Mouse (Mus musculus) embryonic facial prominence, embryonic 14.5 days (tissue): ENCODE data around the gene Fam136a. TPM values are rescaled to one million over a fixed set of nuclear protein-coding genes. Genes with fewer than 3 reads are reported as not detected.
A peak's percentile ranks its signal among the peaks of the same experiment; 100 is the strongest.

ENCODE experiments used
- ATAC-seq: fragments of 200-750 bp; cut with Nextera tagmentation; 2 replicates; pipeline ENCODE4 v1.8.0; 2017; ENCODE audit warnings: low read depth, moderate number of reproducible peaks, moderate TSS enrichment
- DNase-seq: peaks from one replicate; pipeline ENCODE4 v3.0.0-alpha.2; 2015; ENCODE audit warnings: low spot score
- H3K27ac ChIP-seq: fragments of 300-500 bp; sonication (generic); replicated peaks from 2 replicates; pipeline ENCODE4 v1.5.1; 2014; ENCODE audit warnings: low read depth, mild to moderate bottlenecking, low read length, moderate library complexity
- H3K27me3 ChIP-seq: fragments of 300-500 bp; sonication (generic); replicated peaks from 2 replicates; pipeline ENCODE4 v1.6.1; 2014; ENCODE audit warnings: low read length; ENCODE audit not compliant: control insufficient read depth, insufficient read depth
- H3K36me3 ChIP-seq: fragments of 300-500 bp; sonication (generic); 2 replicates; pipeline ENCODE4 v1.6.1; 2014; ENCODE audit warnings: low read length, mixed read lengths; ENCODE audit not compliant: control insufficient read depth, insufficient read depth
- H3K4me1 ChIP-seq: fragments of 300-500 bp; sonication (generic); 2 replicates; pipeline ENCODE4 v1.6.1; 2014; ENCODE audit warnings: antibody characterized with exemption, low read length; ENCODE audit not compliant: control insufficient read depth, insufficient read depth
- H3K4me2 ChIP-seq: fragments of 300-500 bp; sonication (generic); 2 replicates; pipeline ENCODE4 v1.6.1; 2014; ENCODE audit warnings: low read depth, mild to moderate bottlenecking, low read length, moderate library complexity, mixed read lengths
- H3K4me3 ChIP-seq: fragments of 300-500 bp; sonication (generic); 2 replicates; pipeline ENCODE4 v1.5.1; 2014; ENCODE audit warnings: low read depth, mild to moderate bottlenecking, low read length
- H3K9ac ChIP-seq: fragments of 300-500 bp; sonication (generic); 2 replicates; pipeline ENCODE4 v1.6.1; 2014; ENCODE audit warnings: low read depth, mild to moderate bottlenecking, low read length, moderate library complexity, mixed read lengths
- H3K9me3 ChIP-seq: fragments of 300-500 bp; sonication (generic); 2 replicates; pipeline ENCODE4 v1.6.1; 2016; ENCODE audit warnings: low read length; ENCODE audit not compliant: control insufficient read depth
- WGBS: fragments of 180-500 bp; shearing (Covaris S2); extraction: QIAGEN DNeasy Blood & Tissue Kit; methylation state at CpG from one replicate; pipeline ENCODE4 v1.1.7; 2014; 5-methylcytosine and 5-hydroxymethylcytosine counted together
- polyA plus RNA-seq: library from polyadenylated mRNA; unstranded; fragments of >200 nt; fragmentation: Nextera tagmentation; extraction: Ambion mirVana; gene quantifications from 2 replicates; pipeline ENCODE4 v1.2.1, GENCODE M21; 2014

Fam136a gene
- polyA plus RNA-seq, result 118 and 124 TPM in 2 replicates

GRCm38 (mm10) chr6:86365371-86366124 is at the start of gene Fam136a:
Gene Fam136a (plus strand): TSS chr6:86365646.
- ATAC-seq (peak; percentile 95), DNase-seq (peak; percentile 99)
- peaks cover 2% of the 10 kb centered on the region for H3K4me1 ChIP-seq
- no peaks in the 10 kb centered on the region for H3K27me3 ChIP-seq
- H3K9me3 ChIP-seq, result no peaks in the 10 kb centered on the region
- peak within 1 kb of the TSS; percentile 74 for H3K4me3 ChIP-seq
- H3K36me3 ChIP-seq, result peaks cover 16% of the 10 kb centered on the region
- H3K4me2 ChIP-seq, result peak within 1 kb of the TSS; percentile 95
- WGBS, result 0% methylated on average over 54 of the region's 76 CpGs
- H3K27ac ChIP-seq, result peak within 1 kb of the TSS; percentile 71
- peak within 1 kb of the TSS; percentile 90 for H3K9ac ChIP-seq

DNA sequence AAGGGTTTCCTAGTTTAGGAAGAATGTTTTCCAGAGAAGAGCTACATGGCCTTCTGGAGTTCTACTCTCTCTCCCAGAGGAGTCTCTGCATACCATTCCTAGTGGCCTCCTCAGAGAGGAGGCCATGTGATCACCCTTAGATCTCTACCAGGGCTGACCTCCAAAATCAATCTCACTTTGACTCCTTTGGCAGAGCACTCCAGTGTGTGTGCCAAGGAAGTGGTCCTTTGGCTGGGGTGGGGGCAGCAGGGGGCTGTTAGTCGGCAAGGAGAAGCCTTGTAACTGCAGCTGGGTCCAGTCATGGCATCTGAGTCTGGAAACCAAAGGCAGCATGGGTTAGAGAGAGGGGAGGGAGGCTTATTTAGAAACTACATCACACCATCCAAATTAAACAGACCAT is 48.4 kb upstream of the Fam136a start:
- Histone ChIP-seq H3K27me3 (no peaks in the 10 kb centered on the region), H3K9ac (no peak overlapping the region), H3K27ac (no peak overlapping the region), H3K36me3 (no peaks in the 10 kb centered on the region), H3K4me3 (no peak overlapping the region), H3K4me1 (no peaks in the 10 kb centered on the region), H3K4me2 (no peak overlapping the region), H3K9me3 (no peaks in the 10 kb centered on the region)
- DNase-seq (peak; percentile 31), ATAC-seq (peak; percentile 30; the same call in 1 of the 2 replicates)
- 57% methylated on average over 1 of the region's 1 CpGs for WGBS

DNA sequence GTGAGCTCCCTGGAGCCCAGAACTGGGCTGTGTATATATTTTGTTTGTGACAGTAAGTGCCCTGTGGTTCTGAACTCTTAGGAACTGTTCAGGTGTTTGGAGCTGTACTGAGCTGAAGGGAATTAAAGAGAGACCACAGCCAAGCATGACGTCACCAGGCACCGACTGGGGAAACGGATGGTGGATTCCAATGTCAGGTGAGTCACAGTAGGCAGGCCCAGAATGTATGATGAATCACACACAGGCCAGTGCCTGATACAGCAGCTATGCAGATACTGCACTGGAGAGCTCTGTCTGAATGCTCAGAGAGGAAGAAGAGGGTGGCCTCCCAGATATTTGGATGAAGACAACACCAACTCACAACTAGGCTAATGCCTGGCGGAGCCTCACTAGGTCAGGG is 46.6 kb upstream of the Fam136a start:
- ATAC-seq (peak; percentile 50; the same call in 1 of the 2 replicates), DNase-seq (peak; percentile 43)
- no peak overlapping the region for H3K27ac ChIP-seq
- H3K4me1 ChIP-seq, result no peaks in the 10 kb centered on the region
- no peak overlapping the region for H3K4me3 ChIP-seq
- no peak overlapping the region for H3K9ac ChIP-seq
- H3K36me3 ChIP-seq, result no peaks in the 10 kb centered on the region
- H3K9me3 ChIP-seq, result no peaks in the 10 kb centered on the region
- WGBS, result 69% methylated on average over 4 of the region's 4 CpGs
- H3K4me2 ChIP-seq, result no peak overlapping the region
- H3K27me3 ChIP-seq, result no peaks in the 10 kb centered on the region

GRCm38 (mm10) chr6:86322031-86322563 is 43.3 kb upstream of the Fam136a start:
- ATAC-seq (no peak), DNase-seq (no peak)
- H3K27ac ChIP-seq, result no peak overlapping the region
- no peaks in the 10 kb centered on the region for H3K9me3 ChIP-seq
- no peak overlapping the region for H3K4me3 ChIP-seq
- H3K4me1 ChIP-seq, result no peaks in the 10 kb centered on the region
- H3K4me2 ChIP-seq, result no peak overlapping the region
- H3K36me3 ChIP-seq, result no peaks in the 10 kb centered on the region
- H3K27me3 ChIP-seq, result no peaks in the 10 kb centered on the region
- H3K9ac ChIP-seq, result no peak overlapping the region
- 83% methylated on average over 4 of the region's 5 CpGs for WGBS

GRCm38 (mm10) chr6:86322991-86323390 is 42.5 kb upstream of the Fam136a start:
- WGBS, result 89% methylated on average over 9 of the region's 9 CpGs
- H3K4me2 ChIP-seq, result no peak overlapping the region
- no peak for ATAC-seq
- H3K9me3 ChIP-seq, result no peaks in the 10 kb centered on the region
- DNase-seq, result no peak
- no peaks in the 10 kb centered on the region for H3K36me3 ChIP-seq
- H3K27me3 ChIP-seq, result no peaks in the 10 kb centered on the region
- H3K27ac ChIP-seq, result no peak overlapping the region
- H3K4me1 ChIP-seq, result no peaks in the 10 kb centered on the region
- no peak overlapping the region for H3K4me3 ChIP-seq
- no peak overlapping the region for H3K9ac ChIP-seq

DNA sequence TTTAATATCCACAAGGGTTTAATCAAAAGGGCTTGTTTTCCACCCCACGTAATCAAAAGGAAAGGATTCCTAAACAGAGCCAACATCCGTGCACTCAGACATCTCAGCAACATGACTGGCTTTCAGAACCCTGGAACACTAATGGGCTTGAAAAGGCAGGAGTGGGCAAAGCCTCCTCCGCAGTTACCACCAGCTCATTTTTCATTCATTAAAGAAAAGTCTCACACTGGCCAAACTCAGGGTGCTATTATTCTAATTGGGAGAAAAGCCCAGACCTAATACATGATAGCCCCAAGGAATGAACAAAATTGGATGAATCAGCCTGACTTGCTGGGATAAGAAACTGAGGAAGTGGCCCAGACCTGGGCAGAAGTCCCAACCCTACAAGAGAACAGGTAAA is 41.0 kb upstream of the Fam136a start:
- DNase-seq (no peak), ATAC-seq (no peak)
- no peak overlapping the region for H3K27ac ChIP-seq
- H3K27me3 ChIP-seq, result no peaks in the 10 kb centered on the region
- no peaks in the 10 kb centered on the region for H3K4me1 ChIP-seq
- no peak overlapping the region for H3K4me2 ChIP-seq
- no peak overlapping the region for H3K9ac ChIP-seq
- no peak overlapping the region for H3K4me3 ChIP-seq
- no peaks in the 10 kb centered on the region for H3K36me3 ChIP-seq
- no peaks in the 10 kb centered on the region for H3K9me3 ChIP-seq
- WGBS, result 61% methylated on average over 3 of the region's 3 CpGs

DNA sequence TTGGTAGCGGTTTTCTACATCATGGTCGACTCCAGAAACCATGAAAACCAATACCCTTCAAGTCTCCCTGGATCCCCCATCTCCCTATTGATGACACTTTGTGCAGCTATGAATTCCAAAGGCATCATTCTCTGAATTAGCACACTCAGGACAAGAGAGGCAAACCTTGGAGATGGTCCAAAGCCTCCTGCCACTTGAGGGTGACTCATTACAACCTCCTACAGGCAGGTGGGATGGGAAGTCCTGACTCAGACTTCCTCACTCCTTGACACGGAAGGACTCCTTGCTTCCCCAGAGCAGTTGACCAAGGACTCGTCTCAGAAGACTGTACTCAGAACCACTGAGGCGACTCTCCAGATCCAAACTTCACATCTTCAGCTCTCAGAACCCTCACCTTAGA is 39.8 kb upstream of the Fam136a start:
- H3K27ac ChIP-seq, result no peak overlapping the region
- WGBS, result 78% methylated on average over 5 of the region's 5 CpGs
- H3K9me3 ChIP-seq, result no peaks in the 10 kb centered on the region
- H3K4me2 ChIP-seq, result no peak overlapping the region
- H3K9ac ChIP-seq, result no peak overlapping the region
- DNase-seq (no peak), ATAC-seq (no peak)
- no peaks in the 10 kb centered on the region for H3K36me3 ChIP-seq
- no peaks in the 10 kb centered on the region for H3K27me3 ChIP-seq
- no peak overlapping the region for H3K4me3 ChIP-seq
- no peaks in the 10 kb centered on the region for H3K4me1 ChIP-seq

- Histone ChIP-seq H3K36me3 (no peaks in the 10 kb centered on the region), H3K4me1 (no peaks in the 10 kb centered on the region), H3K4me3 (no peak overlapping the region), H3K9me3 (no peaks in the 10 kb centered on the region), H3K27me3 (no peaks in the 10 kb centered on the region), H3K27ac (no peak overlapping the region), H3K9ac (no peak overlapping the region), H3K4me2 (no peak overlapping the region)
- ATAC-seq (no peak), DNase-seq (no peak)
- WGBS, result 88% methylated on average over 18 of the region's 18 CpGs
Observed at GRCm38 (mm10) chr6:86326866-86327265, 38.6 kb upstream of the Fam136a start.

- 48% methylated on average over 3 of the region's 3 CpGs for WGBS
- Histone ChIP-seq H3K9ac (no peak overlapping the region), H3K9me3 (no peaks in the 10 kb centered on the region), H3K36me3 (no peaks in the 10 kb centered on the region), H3K4me3 (no peak overlapping the region), H3K4me2 (no peak overlapping the region), H3K27ac (no peak overlapping the region), H3K27me3 (no peaks in the 10 kb centered on the region), H3K4me1 (no peaks in the 10 kb centered on the region)
- no peak for DNase-seq
- no peak for ATAC-seq
Observed at GRCm38 (mm10) chr6:86328369-86328768, 37.1 kb upstream of the Fam136a start.
